Mouse (Mus musculus) spleen, adult 2 months (tissue): ENCODE data around the gene Fndc9. TPM values are rescaled to one million over a fixed set of nuclear protein-coding genes. Genes with fewer than 3 reads are reported as not detected.

Experiments
- DNase-seq, 2 experiments: peaks; one replicate each; pipeline versions ENCODE4 v3.0.0 to v3.0.0-alpha.2; 2012 to 2021; ENCODE audit warnings: low spot score in 2 of 2, low read depth in 1 of 2
- H3K27ac ChIP-seq: fragments of 200-500 bp; 2 replicates; pipeline ENCODE4 v1.5.1; 2012; ENCODE audit warnings: low read length, inconsistent platforms; ENCODE audit not compliant: insufficient read depth
- H3K27me3 ChIP-seq: fragments of 200-500 bp; 2 replicates; pipeline ENCODE4 v1.6.1; 2012; ENCODE audit warnings: mild to moderate bottlenecking, moderate library complexity, low read length, inconsistent platforms; ENCODE audit not compliant: control insufficient read depth, insufficient read depth
- H3K36me3 ChIP-seq: fragments of 200-500 bp; 2 replicates; pipeline ENCODE4 v1.6.1; 2012; ENCODE audit warnings: mild to moderate bottlenecking, low read length, inconsistent platforms; ENCODE audit not compliant: control insufficient read depth, insufficient read depth
- H3K4me1 ChIP-seq: fragments of 200-500 bp; 2 replicates; pipeline ENCODE4 v1.6.1; 2011; ENCODE audit warnings: inconsistent platforms; ENCODE audit not compliant: control insufficient read depth, insufficient read depth, insufficient read length
- H3K4me3 ChIP-seq: fragments of 200-500 bp; 2 replicates; pipeline ENCODE4 v1.5.1; 2011; ENCODE audit warnings: mild to moderate bottlenecking, inconsistent platforms; ENCODE audit not compliant: insufficient read depth, insufficient read length; ENCODE audit errors: extremely low read depth
- CTCF ChIP-seq: fragments of 200-500 bp; IDR thresholded peaks from 2 replicates; pipeline ENCODE4 v1.5.1; 2011; ENCODE audit warnings: mild to moderate bottlenecking, inconsistent platforms; ENCODE audit not compliant: insufficient read depth, insufficient read length, insufficient replicate concordance; ENCODE audit errors: extremely low read depth
- POLR2A ChIP-seq: fragments of 200-500 bp; IDR thresholded peaks from 2 replicates; pipeline ENCODE4 v1.6.1; 2011; ENCODE audit warnings: low read depth, low read length, inconsistent platforms
- WGBS: fragments of 180-500 bp; shearing (Covaris S2); methylation state at CpG from one replicate; pipeline ENCODE4 v1.1.7; 2018; 5-methylcytosine and 5-hydroxymethylcytosine counted together
- polyA plus RNA-seq: library from polyadenylated mRNA; depleted of rRNA; stranded (reverse); fragments of >200 nt; gene quantifications from 2 replicates; pipeline ENCODE4 v1.2.3, GENCODE M21; 2012

Gene Fndc9
- polyA plus RNA-seq, 1 experiment: not detected

GRCm38 (mm10) chr11:46230184-46230583 lies 5.1 kb upstream of the Fndc9 start:
- no peaks in the 10 kb centered on the region for H3K27me3 ChIP-seq
- H3K27ac ChIP-seq: no peak overlapping the region
- WGBS: 89% methylated on average over 6 of the region's 6 CpGs
- TF ChIP-seq CTCF: no peak
- no peak for TF ChIP-seq POLR2A
- H3K36me3 ChIP-seq: peaks cover 17% of the 10 kb centered on the region
- DNase-seq: no peak
- H3K4me3 ChIP-seq: no peak overlapping the region
- no peaks in the 10 kb centered on the region for H3K4me1 ChIP-seq

- TF ChIP-seq POLR2A: no peak
- no peak for TF ChIP-seq CTCF
- H3K27me3 ChIP-seq: no peaks in the 10 kb centered on the region
- no peak for DNase-seq
- H3K4me3 ChIP-seq: no peak overlapping the region
- no peak overlapping the region for H3K27ac ChIP-seq
- peaks cover 31% of the 10 kb centered on the region for H3K36me3 ChIP-seq
- no peaks in the 10 kb centered on the region for H3K4me1 ChIP-seq
- 96% methylated on average over 4 of the region's 4 CpGs for WGBS
Measured at GRCm38 (mm10) chr11:46232803-46233202, 2.5 kb upstream of the Fndc9 start.

- no peak for DNase-seq
- H3K4me3 ChIP-seq: no peak overlapping the region
- 91% methylated on average over 4 of the region's 4 CpGs for WGBS
- peaks cover 34% of the 10 kb centered on the region for H3K36me3 ChIP-seq
- TF ChIP-seq POLR2A (no peak), CTCF (no peak)
- no peaks in the 10 kb centered on the region for H3K4me1 ChIP-seq
- H3K27ac ChIP-seq: no peak overlapping the region
- no peaks in the 10 kb centered on the region for H3K27me3 ChIP-seq
Measured at GRCm38 (mm10) chr11:46233966-46234365, 1.4 kb upstream of the Fndc9 start.

GRCm38 (mm10) chr11:46236976-46237375 lies 1.6 kb downstream of the Fndc9 start:
- Histone ChIP-seq H3K4me1 (no peaks in the 10 kb centered on the region), H3K27me3 (no peaks in the 10 kb centered on the region), H3K4me3 (no peak overlapping the region), H3K27ac (no peak overlapping the region), H3K36me3 (peaks cover 49% of the 10 kb centered on the region)
- TF ChIP-seq POLR2A: no peak
- peak; percentile 24; the same call in 1 of the 2 replicates for TF ChIP-seq CTCF
- DNase-seq: peak; percentile 47 to 66
- 44% methylated on average over 4 of the region's 4 CpGs for WGBS

- no peak for TF ChIP-seq CTCF
- Histone ChIP-seq H3K4me1 (no peaks in the 10 kb centered on the region), H3K27ac (no peak overlapping the region), H3K36me3 (peaks cover 51% of the 10 kb centered on the region), H3K4me3 (no peak overlapping the region), H3K27me3 (no peaks in the 10 kb centered on the region)
- no peak for DNase-seq
- 89% methylated on average over 7 of the region's 7 CpGs for WGBS
Measured at GRCm38 (mm10) chr11:46241150-46241673, 5.9 kb downstream of the Fndc9 start.

GRCm38 (mm10) chr11:46241985-46242384 lies 6.7 kb downstream of the Fndc9 start:
- no peak for DNase-seq
- no peak overlapping the region for H3K4me3 ChIP-seq
- WGBS: 92% methylated on average over 8 of the region's 8 CpGs
- TF ChIP-seq POLR2A (no peak), CTCF (no peak)
- no peaks in the 10 kb centered on the region for H3K4me1 ChIP-seq
- no peak overlapping the region for H3K27ac ChIP-seq
- H3K36me3 ChIP-seq: peaks cover 57% of the 10 kb centered on the region
- no peaks in the 10 kb centered on the region for H3K27me3 ChIP-seq

- WGBS: 93% methylated on average over 23 of the region's 23 CpGs
- peaks cover 54% of the 10 kb centered on the region for H3K36me3 ChIP-seq
- no peaks in the 10 kb centered on the region for H3K27me3 ChIP-seq
- H3K4me3 ChIP-seq: no peak overlapping the region
- no peak for DNase-seq
- no peak overlapping the region for H3K27ac ChIP-seq
- TF ChIP-seq CTCF: no peak
- no peak for TF ChIP-seq POLR2A
- H3K4me1 ChIP-seq: no peaks in the 10 kb centered on the region
Measured at GRCm38 (mm10) chr11:46244731-46245604, 9.6 kb downstream of the Fndc9 start.
